Mouse (Mus musculus) bone marrow, adult 2 months (tissue): Measurements from ENCODE around the gene Rpl31.

Experiments used
- CTCF ChIP-seq: fragments of 200-500 bp; IDR thresholded peaks from 2 replicates; pipeline ENCODE4 v1.5.1; 2011; ENCODE audit warnings: low read length, control low read depth; ENCODE audit not compliant: control insufficient read depth, insufficient read depth
- POLR2A ChIP-seq: fragments of 200-500 bp; IDR thresholded peaks from 2 replicates; pipeline ENCODE4 v1.6.1; 2011; ENCODE audit warnings: low read depth, mild to moderate bottlenecking, control low read depth, low read length, borderline replicate concordance; ENCODE audit not compliant: control insufficient read depth

DNA sequence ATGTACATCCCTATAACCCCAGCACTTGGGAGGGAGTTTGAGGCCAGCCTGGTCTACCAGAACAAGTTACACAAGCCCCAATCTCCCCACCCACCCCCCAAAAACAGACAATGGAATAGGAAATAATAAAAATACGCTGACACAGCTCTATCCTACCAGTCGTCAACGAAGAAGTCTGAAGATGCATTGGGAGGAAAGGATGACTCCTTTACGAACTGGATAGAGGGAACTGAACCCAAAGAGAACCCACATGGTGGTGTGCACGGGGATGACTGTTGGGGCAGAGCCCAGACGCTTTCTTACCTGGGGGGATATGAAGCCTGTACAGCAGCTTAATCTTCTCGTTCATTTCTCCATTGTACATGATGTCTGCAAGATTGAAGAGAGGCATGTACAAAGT is 8.5 kb downstream of the Rpl31 start:
- no peak for TF ChIP-seq POLR2A
- TF ChIP-seq CTCF = no peak
